Mouse (Mus musculus): ENCODE measurements around the gene Ptpn4. TPM values are rescaled to one million over a fixed set of nuclear protein-coding genes. Genes with fewer than 3 reads are reported as not detected.

Gene Ptpn4
- polyA plus RNA-seq, 1 experiment, result 17.2 TPM

GRCm38 (mm10) chr1:119805984-119806383 lies 31.4 kb downstream of the Ptpn4 start:
- Histone ChIP-seq H3K27ac (ENCODE audit: control insufficient read depth, insufficient read depth, low read depth, low read length) (no peak overlapping the region), H3K36me3 (ENCODE audit: control insufficient read depth, insufficient read depth, low read length) (no peaks in the 10 kb centered on the region), H3K4me3 (ENCODE audit: control insufficient read depth, low read depth, low read length) (no peak overlapping the region), H3K4me1 (ENCODE audit: control insufficient read depth, insufficient read depth, low read length) (no peaks in the 10 kb centered on the region), H3K27me3 (ENCODE audit: control insufficient read depth, insufficient read depth, low read length) (no peaks in the 10 kb centered on the region)
- no peak for TF ChIP-seq CTCF (IDR thresholded peaks at IDR 0.05; ENCODE audit: control insufficient read depth, insufficient read depth, insufficient replicate concordance, low read depth, low read length)
- TF ChIP-seq POLR2A (IDR thresholded peaks at IDR 0.05; ENCODE audit: control insufficient read depth, low read depth, low read length), result no peak

GRCm38 (mm10) chr1:119804586-119804985 lies 32.8 kb downstream of the Ptpn4 start:
- Histone ChIP-seq H3K4me3 (ENCODE audit: control insufficient read depth, low read depth, low read length) (no peak overlapping the region), H3K27me3 (ENCODE audit: control insufficient read depth, insufficient read depth, low read length) (no peaks in the 10 kb centered on the region), H3K4me1 (ENCODE audit: control insufficient read depth, insufficient read depth, low read length) (no peaks in the 10 kb centered on the region), H3K36me3 (ENCODE audit: control insufficient read depth, insufficient read depth, low read length) (no peaks in the 10 kb centered on the region), H3K27ac (ENCODE audit: control insufficient read depth, insufficient read depth, low read depth, low read length) (no peak overlapping the region)
- TF ChIP-seq POLR2A (IDR thresholded peaks at IDR 0.05; ENCODE audit: control insufficient read depth, low read depth, low read length), result no peak
- TF ChIP-seq CTCF (IDR thresholded peaks at IDR 0.05; ENCODE audit: control insufficient read depth, insufficient read depth, insufficient replicate concordance, low read depth, low read length), result no peak

DNA sequence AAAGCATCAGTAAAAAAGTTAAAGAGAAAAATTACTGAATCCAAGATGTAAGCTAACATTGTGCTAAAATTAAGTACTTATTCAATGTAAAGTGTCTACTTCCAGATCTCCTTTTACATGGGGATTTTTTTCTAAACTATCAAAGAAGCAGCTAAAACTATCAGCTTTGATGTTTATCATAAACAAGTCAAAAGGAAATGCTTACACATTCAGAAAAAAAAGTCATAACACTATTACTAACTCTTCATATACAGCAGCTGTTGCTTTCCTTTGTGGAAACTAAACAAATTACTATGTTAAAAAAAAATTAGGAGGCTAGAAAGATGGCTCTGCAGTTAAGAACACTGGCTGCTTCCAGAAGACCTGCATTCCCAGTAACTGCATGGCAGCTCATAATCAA lies 42.2 kb downstream of the Ptpn4 start:
- H3K4me1 ChIP-seq (ENCODE audit: control insufficient read depth, insufficient read depth, low read length), result no peaks in the 10 kb centered on the region
- no peak overlapping the region for H3K27ac ChIP-seq (ENCODE audit: control insufficient read depth, insufficient read depth, low read depth, low read length)
- H3K4me3 ChIP-seq (ENCODE audit: control insufficient read depth, low read depth, low read length), result no peak overlapping the region
- H3K27me3 ChIP-seq (ENCODE audit: control insufficient read depth, insufficient read depth, low read length), result no peaks in the 10 kb centered on the region
- H3K36me3 ChIP-seq (ENCODE audit: control insufficient read depth, insufficient read depth, low read length), result no peaks in the 10 kb centered on the region; the same call in 1 of the 2 replicates
- TF ChIP-seq POLR2A (IDR thresholded peaks at IDR 0.05; ENCODE audit: control insufficient read depth, low read depth, low read length), result no peak

DNA sequence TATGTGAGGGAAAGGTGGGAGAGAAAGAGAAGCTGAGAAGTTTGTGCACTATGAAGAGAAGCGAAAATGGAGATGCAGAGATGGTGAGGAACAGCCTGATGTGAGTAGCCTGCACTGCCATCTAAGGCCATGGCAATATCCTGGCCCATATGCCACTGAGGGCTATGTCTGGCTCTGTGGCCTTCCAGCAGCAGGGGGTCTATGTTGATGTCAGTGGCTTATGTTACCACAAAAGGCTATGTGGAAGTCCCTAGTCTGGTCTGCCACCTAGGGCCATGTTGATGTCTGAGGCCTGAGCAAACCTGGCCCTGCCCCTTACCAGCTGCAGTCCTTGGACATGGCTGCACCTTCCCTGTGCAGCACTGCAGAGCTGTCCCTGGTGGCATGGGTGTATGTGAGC lies 43.1 kb downstream of the Ptpn4 start:
- no peak overlapping the region for H3K27ac ChIP-seq (ENCODE audit: control insufficient read depth, insufficient read depth, low read depth, low read length)
- H3K4me3 ChIP-seq (ENCODE audit: control insufficient read depth, low read depth, low read length), result no peak overlapping the region
- no peaks in the 10 kb centered on the region for H3K27me3 ChIP-seq (ENCODE audit: control insufficient read depth, insufficient read depth, low read length)
- no peak for TF ChIP-seq POLR2A (IDR thresholded peaks at IDR 0.05; ENCODE audit: control insufficient read depth, low read depth, low read length)
- no peak for TF ChIP-seq CTCF (IDR thresholded peaks at IDR 0.05; ENCODE audit: control insufficient read depth, insufficient read depth, insufficient replicate concordance, low read depth, low read length)
- H3K36me3 ChIP-seq (ENCODE audit: control insufficient read depth, insufficient read depth, low read length), result no peaks in the 10 kb centered on the region; the same call in 1 of the 2 replicates
- H3K4me1 ChIP-seq (ENCODE audit: control insufficient read depth, insufficient read depth, low read length), result no peaks in the 10 kb centered on the region

DNA sequence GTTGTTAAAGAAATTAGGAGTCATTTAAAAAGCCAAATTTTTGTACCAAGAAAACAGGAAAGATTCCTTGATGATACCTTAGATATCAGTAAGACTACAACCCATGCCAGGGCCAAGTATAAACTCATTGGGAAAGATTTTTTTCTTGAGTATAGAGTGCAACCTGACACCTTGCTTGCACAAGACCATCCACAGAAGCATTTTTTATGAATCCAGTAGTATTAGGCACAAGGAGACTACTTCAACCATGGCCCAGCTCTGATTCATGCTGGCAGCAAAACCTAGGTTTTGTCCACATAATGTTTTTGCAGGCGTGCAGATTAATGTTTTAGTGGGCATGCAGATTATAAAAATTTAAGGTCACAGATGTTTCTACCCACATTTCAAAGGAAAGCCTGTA lies 46.8 kb downstream of the Ptpn4 start:
- Histone ChIP-seq H3K27ac (ENCODE audit: control insufficient read depth, insufficient read depth, low read depth, low read length) (no peak overlapping the region), H3K36me3 (ENCODE audit: control insufficient read depth, insufficient read depth, low read length) (no peaks in the 10 kb centered on the region), H3K4me3 (ENCODE audit: control insufficient read depth, low read depth, low read length) (no peak overlapping the region), H3K27me3 (ENCODE audit: control insufficient read depth, insufficient read depth, low read length) (no peaks in the 10 kb centered on the region), H3K4me1 (ENCODE audit: control insufficient read depth, insufficient read depth, low read length) (no peaks in the 10 kb centered on the region)
- TF ChIP-seq POLR2A (IDR thresholded peaks at IDR 0.05; ENCODE audit: control insufficient read depth, low read depth, low read length) (no peak), CTCF (IDR thresholded peaks at IDR 0.05; ENCODE audit: control insufficient read depth, insufficient read depth, insufficient replicate concordance, low read depth, low read length) (no peak)

DNA sequence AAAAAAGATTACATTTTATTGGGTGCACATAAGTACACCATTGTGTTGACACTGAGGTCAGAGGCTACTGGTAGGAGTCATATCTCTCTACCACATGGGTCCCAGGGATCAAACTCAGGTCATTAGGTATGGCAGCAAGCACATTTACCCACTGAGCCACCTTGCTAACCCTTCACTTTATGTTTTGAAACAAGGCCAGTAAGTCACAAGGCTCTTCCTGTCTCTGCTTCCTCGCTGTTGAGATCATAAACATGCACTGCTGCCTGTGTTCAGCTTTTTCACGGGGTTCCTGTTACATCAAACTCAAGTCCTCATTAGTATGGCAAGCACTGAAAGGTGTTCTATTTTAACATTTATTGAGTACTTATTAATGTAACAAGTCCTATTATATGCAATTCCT lies 61.5 kb downstream of the Ptpn4 start:
- Histone ChIP-seq H3K27me3 (ENCODE audit: control insufficient read depth, insufficient read depth, low read length) (no peaks in the 10 kb centered on the region), H3K27ac (ENCODE audit: control insufficient read depth, insufficient read depth, low read depth, low read length) (no peak overlapping the region), H3K4me3 (ENCODE audit: control insufficient read depth, low read depth, low read length) (no peak overlapping the region), H3K36me3 (ENCODE audit: control insufficient read depth, insufficient read depth, low read length) (no peaks in the 10 kb centered on the region), H3K4me1 (ENCODE audit: control insufficient read depth, insufficient read depth, low read length) (no peaks in the 10 kb centered on the region)
- TF ChIP-seq CTCF (IDR thresholded peaks at IDR 0.05; ENCODE audit: control insufficient read depth, insufficient read depth, insufficient replicate concordance, low read depth, low read length) (no peak), POLR2A (IDR thresholded peaks at IDR 0.05; ENCODE audit: control insufficient read depth, low read depth, low read length) (no peak)

DNA sequence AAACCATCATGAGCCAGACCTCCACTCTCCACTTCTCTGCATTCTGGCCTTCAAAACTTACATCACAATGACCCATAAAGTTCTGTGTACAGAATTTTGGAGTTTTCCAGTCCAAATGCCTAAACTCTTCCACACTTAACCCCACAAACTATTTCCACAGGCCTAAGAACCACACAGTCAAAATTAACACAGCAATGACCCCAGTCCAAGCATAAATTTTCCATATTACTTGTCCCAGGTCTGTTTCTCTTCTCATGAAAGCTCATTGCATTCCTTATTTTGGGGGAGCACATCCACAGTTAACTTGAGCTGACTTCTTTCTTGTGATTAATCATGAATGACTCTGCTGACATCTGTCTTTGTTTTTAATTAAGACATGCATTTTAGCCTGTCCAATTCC lies 101.7 kb downstream of the Ptpn4 start:
- Histone ChIP-seq H3K4me1 (ENCODE audit: control insufficient read depth, insufficient read depth, low read length) (no peaks in the 10 kb centered on the region), H3K4me3 (ENCODE audit: control insufficient read depth, low read depth, low read length) (no peak overlapping the region), H3K36me3 (ENCODE audit: control insufficient read depth, insufficient read depth, low read length) (no peaks in the 10 kb centered on the region), H3K27ac (ENCODE audit: control insufficient read depth, insufficient read depth, low read depth, low read length) (no peak overlapping the region), H3K27me3 (ENCODE audit: control insufficient read depth, insufficient read depth, low read length) (no peaks in the 10 kb centered on the region)
- no peak for TF ChIP-seq CTCF (IDR thresholded peaks at IDR 0.05; ENCODE audit: control insufficient read depth, insufficient read depth, insufficient replicate concordance, low read depth, low read length)
- TF ChIP-seq POLR2A (IDR thresholded peaks at IDR 0.05; ENCODE audit: control insufficient read depth, low read depth, low read length), result no peak

DNA sequence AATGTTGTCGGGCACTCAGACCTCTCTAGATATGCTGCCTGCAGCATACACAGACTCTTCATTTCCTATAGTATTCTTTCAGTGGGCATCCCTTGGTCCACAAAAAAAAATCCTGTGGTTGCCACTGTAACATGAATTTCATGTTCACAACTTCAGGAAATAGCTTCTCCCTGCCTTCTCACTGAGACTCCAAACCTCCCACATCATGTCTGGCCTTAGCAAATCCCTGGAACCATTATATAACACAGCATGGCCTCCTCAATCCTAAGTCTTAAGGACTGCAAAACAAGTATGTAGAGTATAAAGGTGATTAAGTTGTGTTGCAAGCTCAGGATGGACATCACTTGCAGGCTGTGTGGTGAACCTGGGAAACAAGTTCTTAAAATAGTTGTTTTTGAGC lies 102.6 kb downstream of the Ptpn4 start:
- H3K27ac ChIP-seq (ENCODE audit: control insufficient read depth, insufficient read depth, low read depth, low read length), result no peak overlapping the region
- H3K36me3 ChIP-seq (ENCODE audit: control insufficient read depth, insufficient read depth, low read length), result no peaks in the 10 kb centered on the region
- H3K27me3 ChIP-seq (ENCODE audit: control insufficient read depth, insufficient read depth, low read length), result no peaks in the 10 kb centered on the region
- no peak overlapping the region for H3K4me3 ChIP-seq (ENCODE audit: control insufficient read depth, low read depth, low read length)
- no peak for TF ChIP-seq POLR2A (IDR thresholded peaks at IDR 0.05; ENCODE audit: control insufficient read depth, low read depth, low read length)
- TF ChIP-seq CTCF (IDR thresholded peaks at IDR 0.05; ENCODE audit: control insufficient read depth, insufficient read depth, insufficient replicate concordance, low read depth, low read length), result no peak
- H3K4me1 ChIP-seq (ENCODE audit: control insufficient read depth, insufficient read depth, low read length), result no peaks in the 10 kb centered on the region
